Mouse (Mus musculus) hindbrain, postnatal 0 days (tissue): ENCODE results near the gene Dock11. TPM values are rescaled to one million over a fixed set of nuclear protein-coding genes. Genes with fewer than 3 reads are reported as not detected.

Experiments used
- ATAC-seq: fragments of 200-750 bp; cut with Nextera tagmentation; 2 replicates; pipeline ENCODE4 v1.8.0; 2017; ENCODE audit warnings: mild to moderate bottlenecking, moderate TSS enrichment, moderate library complexity
- DNase-seq: peaks from one replicate; pipeline ENCODE4 v3.0.0-alpha.2; 2015; ENCODE audit warnings: low spot score
- H3K27ac ChIP-seq: fragments of 300-500 bp; sonication (generic); 2 replicates; pipeline ENCODE4 v1.5.1; 2014; ENCODE audit warnings: mild to moderate bottlenecking
- H3K27me3 ChIP-seq: fragments of 300-500 bp; sonication (generic); 2 replicates; pipeline ENCODE4 v1.6.1; 2014; ENCODE audit warnings: low read length, mixed read lengths; ENCODE audit not compliant: insufficient read depth
- H3K36me3 ChIP-seq: fragments of 300-500 bp; sonication (generic); 2 replicates; pipeline ENCODE4 v1.6.1; 2014; ENCODE audit warnings: low read length, mixed read lengths; ENCODE audit not compliant: insufficient read depth
- H3K4me1 ChIP-seq: fragments of 300-500 bp; sonication (generic); 2 replicates; pipeline ENCODE4 v1.6.1; 2014; ENCODE audit warnings: antibody characterized with exemption, low read length, mixed read lengths; ENCODE audit not compliant: insufficient read depth
- H3K4me2 ChIP-seq: fragments of 300-500 bp; sonication (generic); 2 replicates; pipeline ENCODE4 v1.6.1; 2014; ENCODE audit warnings: low read depth, mild to moderate bottlenecking, low read length, moderate library complexity, mixed read lengths
- H3K4me3 ChIP-seq: fragments of 300-500 bp; sonication (generic); 2 replicates; pipeline ENCODE4 v1.5.1; 2014; ENCODE audit warnings: low read length
- H3K9ac ChIP-seq: fragments of 300-500 bp; sonication (generic); replicated peaks from 2 replicates; pipeline ENCODE4 v1.6.1; 2014; ENCODE audit warnings: mild to moderate bottlenecking, low read length, moderate library complexity, mixed read lengths
- H3K9me3 ChIP-seq: fragments of 300-500 bp; sonication (generic); 2 replicates; pipeline ENCODE4 v1.6.1; 2016; ENCODE audit warnings: low read length, mixed read lengths
- CTCF ChIP-seq: IDR thresholded peaks from 2 replicates; pipeline ENCODE4 v1.5.1; 2016; ENCODE audit warnings: antibody characterized with exemption, control low read depth, low read depth
- WGBS: fragments of 180-500 bp; shearing (Covaris S2); extraction: QIAGEN DNeasy Blood & Tissue Kit; methylation state at CpG from one replicate; pipeline ENCODE4 v1.1.7; 2014; 5-methylcytosine and 5-hydroxymethylcytosine counted together
- polyA plus RNA-seq: library from polyadenylated mRNA; unstranded; fragments of >200 nt; fragmentation: Nextera tagmentation; extraction: Ambion mirVana; gene quantifications from 2 replicates; pipeline ENCODE4 v1.2.1, GENCODE M21; 2015
- total RNA-seq: library from RNA; depleted of rRNA; stranded (reverse); fragments of >200 nt; gene quantifications from 2 replicates; pipeline ENCODE4 v1.2.3, GENCODE M21; 2014

Gene Dock11
- total and polyA plus RNA-seq, 2 experiments from 2014 or later, result 7.0 to 22.1 TPM

GRCm38 (mm10) chrX:35924705-35925264 lies 36.2 kb downstream of the Dock11 start:
- no peaks in the 10 kb centered on the region for H3K27me3 ChIP-seq
- no peaks in the 10 kb centered on the region for H3K4me1 ChIP-seq
- ATAC-seq (peak; percentile 43; the same call in 1 of the 2 replicates), DNase-seq (peak; percentile 7)
- TF ChIP-seq CTCF, result no peak
- no peaks in the 10 kb centered on the region for H3K36me3 ChIP-seq
- H3K9me3 ChIP-seq, result no peaks in the 10 kb centered on the region
- H3K4me3 ChIP-seq, result no peak overlapping the region
- WGBS, result 73% methylated on average over 1 of the region's 1 CpGs
- H3K4me2 ChIP-seq, result no peak overlapping the region
- H3K9ac ChIP-seq, result no peak overlapping the region
- no peak overlapping the region for H3K27ac ChIP-seq

GRCm38 (mm10) chrX:35930094-35930933 lies 41.7 kb downstream of the Dock11 start:
- WGBS, result 83% methylated on average over 9 of the region's 9 CpGs
- no peaks in the 10 kb centered on the region for H3K27me3 ChIP-seq
- H3K9ac ChIP-seq, result no peak overlapping the region
- H3K9me3 ChIP-seq, result no peaks in the 10 kb centered on the region
- H3K4me3 ChIP-seq, result no peak overlapping the region
- H3K27ac ChIP-seq, result no peak overlapping the region
- DNase-seq (no peak), ATAC-seq (no peak)
- no peak for TF ChIP-seq CTCF
- no peaks in the 10 kb centered on the region for H3K36me3 ChIP-seq
- H3K4me2 ChIP-seq, result no peak overlapping the region
- no peaks in the 10 kb centered on the region for H3K4me1 ChIP-seq

- no peak for ATAC-seq
- H3K4me3 ChIP-seq, result no peak overlapping the region
- no peak overlapping the region for H3K27ac ChIP-seq
- no peaks in the 10 kb centered on the region for H3K4me1 ChIP-seq
- H3K9ac ChIP-seq, result no peak overlapping the region
- no peaks in the 10 kb centered on the region for H3K36me3 ChIP-seq
- H3K9me3 ChIP-seq, result no peaks in the 10 kb centered on the region
- TF ChIP-seq CTCF, result no peak
- H3K27me3 ChIP-seq, result no peaks in the 10 kb centered on the region
- WGBS, result 68% methylated on average over 3 of the region's 3 CpGs
- DNase-seq, result no peak
- H3K4me2 ChIP-seq, result no peak overlapping the region
Measured at GRCm38 (mm10) chrX:35930934-35931406, 42.3 kb downstream of the Dock11 start.

- Histone ChIP-seq H3K4me1 (no peaks in the 10 kb centered on the region), H3K27me3 (no peaks in the 10 kb centered on the region), H3K4me3 (no peak overlapping the region), H3K9me3 (no peaks in the 10 kb centered on the region), H3K36me3 (no peaks in the 10 kb centered on the region), H3K27ac (no peak overlapping the region), H3K9ac (no peak overlapping the region), H3K4me2 (no peak overlapping the region)
- WGBS, result 73% methylated on average over 1 of the region's 1 CpGs
- no peak for TF ChIP-seq CTCF
- no peak for ATAC-seq
- no peak for DNase-seq
Measured at GRCm38 (mm10) chrX:35931945-35932344, 43.3 kb downstream of the Dock11 start.

DNA sequence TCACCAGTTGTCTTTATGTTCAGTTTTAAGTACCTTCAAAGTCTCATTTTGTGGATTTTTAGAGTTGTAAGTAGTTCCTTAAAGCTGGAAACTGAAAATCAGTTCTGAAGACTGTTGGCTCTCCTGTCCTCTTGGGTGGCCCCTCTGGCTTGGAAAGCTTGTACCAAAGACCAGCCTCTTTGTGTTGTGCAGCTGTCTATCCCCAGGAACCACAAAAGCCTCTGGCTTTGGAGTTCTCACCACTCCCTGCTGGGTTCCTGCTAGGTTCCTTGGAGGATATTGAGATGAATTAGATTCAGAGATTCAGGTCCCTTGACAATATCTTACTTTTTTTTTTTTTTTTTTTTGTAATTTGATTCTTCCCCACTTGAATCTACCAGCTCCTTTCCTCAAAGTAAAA lies 44.3 kb downstream of the Dock11 start:
- no peak for TF ChIP-seq CTCF
- Histone ChIP-seq H3K4me3 (no peak overlapping the region), H3K27ac (no peak overlapping the region), H3K4me1 (no peaks in the 10 kb centered on the region), H3K9me3 (no peaks in the 10 kb centered on the region), H3K36me3 (no peaks in the 10 kb centered on the region), H3K27me3 (no peaks in the 10 kb centered on the region), H3K4me2 (no peak overlapping the region), H3K9ac (no peak overlapping the region)
- no peak for ATAC-seq
- DNase-seq, result no peak

GRCm38 (mm10) chrX:35938112-35938511 lies 49.5 kb downstream of the Dock11 start:
- Histone ChIP-seq H3K4me2 (no peak overlapping the region), H3K4me3 (no peak overlapping the region), H3K27me3 (no peaks in the 10 kb centered on the region), H3K27ac (no peak overlapping the region), H3K36me3 (no peaks in the 10 kb centered on the region), H3K9me3 (no peaks in the 10 kb centered on the region), H3K4me1 (no peaks in the 10 kb centered on the region), H3K9ac (no peak overlapping the region)
- ATAC-seq, result no peak
- DNase-seq, result no peak
- 75% methylated on average over 5 of the region's 5 CpGs for WGBS
- TF ChIP-seq CTCF, result no peak

- Histone ChIP-seq H3K9ac (no peak overlapping the region), H3K27me3 (no peaks in the 10 kb centered on the region), H3K36me3 (no peaks in the 10 kb centered on the region), H3K4me1 (no peaks in the 10 kb centered on the region), H3K4me3 (no peak overlapping the region), H3K9me3 (no peaks in the 10 kb centered on the region), H3K4me2 (no peak overlapping the region), H3K27ac (no peak overlapping the region)
- DNase-seq (no peak), ATAC-seq (no peak)
- TF ChIP-seq CTCF, result no peak
- WGBS, result 55% methylated on average over 1 of the region's 1 CpGs
Measured at GRCm38 (mm10) chrX:35946394-35946793, 57.8 kb downstream of the Dock11 start.
